Mouse (Mus musculus): Measurements from ENCODE around the gene 2810006K23Rik. TPM values are rescaled to one million over a fixed set of nuclear protein-coding genes. Genes with fewer than 3 reads are reported as not detected.

The 2810006K23Rik gene
- total and polyA plus RNA-seq, 2 experiments from 2014 or later: 9.7 to 12.0 TPM

DNA sequence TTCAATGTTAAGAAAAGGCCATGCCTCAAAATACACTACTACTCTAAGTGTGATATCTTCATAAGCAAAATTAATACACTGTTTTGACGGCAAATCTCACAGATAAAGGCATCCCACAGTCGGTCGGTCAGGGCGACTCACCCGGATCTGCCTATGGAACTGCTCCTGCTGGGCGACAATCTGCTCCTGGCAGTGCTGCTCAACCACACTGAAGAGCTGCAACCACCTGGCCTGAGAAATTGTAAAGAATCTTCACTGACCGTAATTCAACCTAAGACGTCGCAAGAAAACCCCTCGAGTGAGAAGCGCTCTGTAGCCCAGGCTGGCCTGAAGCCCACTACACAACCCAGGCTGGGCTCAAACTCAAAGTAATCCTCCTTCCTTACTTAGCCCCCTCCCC lies 11.9 kb upstream of the 2810006K23Rik start:
- no peaks in the 10 kb centered on the region for H3K9me3 ChIP-seq (ENCODE audit: low read length)
- no peak overlapping the region for H3K4me2 ChIP-seq (ENCODE audit: low read depth, low read length)
- no peak for ATAC-seq
- no peak overlapping the region for H3K9ac ChIP-seq (replicated peaks; ENCODE audit: low read length)
- peak; percentile 24 for DNase-seq (ENCODE audit: low spot score)
- H3K27ac ChIP-seq: no peak overlapping the region
- H3K4me1 ChIP-seq (ENCODE audit: insufficient read depth, low read length): no peaks in the 10 kb centered on the region
- WGBS: 63% methylated on average over 11 of the region's 11 CpGs
- TF ChIP-seq CTCF (IDR thresholded peaks at IDR 0.05; ENCODE audit: low read depth): no peak
- peaks cover 23% of the 10 kb centered on the region for H3K36me3 ChIP-seq (ENCODE audit: insufficient read depth, low read length)
- H3K4me3 ChIP-seq (ENCODE audit: low read length): no peak overlapping the region
- no peaks in the 10 kb centered on the region for H3K27me3 ChIP-seq (ENCODE audit: insufficient read depth, low read length)

DNA sequence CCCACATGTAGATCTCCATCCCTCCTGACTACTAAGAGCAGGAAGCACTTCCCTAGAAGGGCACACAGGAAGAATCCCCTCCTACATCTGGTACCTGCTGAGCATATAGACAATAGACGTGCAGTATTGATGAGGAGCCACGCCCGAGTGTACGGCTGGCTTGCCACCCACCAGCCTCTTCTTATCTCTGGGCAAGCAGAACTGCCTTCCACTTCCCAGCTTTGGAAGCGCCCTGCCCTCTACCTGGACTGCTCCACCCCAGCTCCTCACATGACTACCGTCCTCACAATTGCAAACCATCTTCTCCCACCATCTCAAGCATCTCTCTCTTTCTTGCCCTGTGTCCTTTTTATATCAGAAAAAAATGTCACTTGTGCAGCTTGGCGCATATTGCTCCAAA lies 10.2 kb upstream of the 2810006K23Rik start:
- H3K27me3 ChIP-seq (ENCODE audit: insufficient read depth, low read length): no peaks in the 10 kb centered on the region
- no peaks in the 10 kb centered on the region for H3K4me1 ChIP-seq (ENCODE audit: insufficient read depth, low read length)
- no peak for ATAC-seq
- WGBS: 83% methylated on average over 7 of the region's 7 CpGs
- H3K9me3 ChIP-seq (ENCODE audit: low read length): no peaks in the 10 kb centered on the region
- H3K4me3 ChIP-seq (ENCODE audit: low read length): no peak overlapping the region
- DNase-seq (ENCODE audit: low spot score): no peak
- H3K27ac ChIP-seq: no peak overlapping the region
- H3K4me2 ChIP-seq (ENCODE audit: low read depth, low read length): no peak overlapping the region
- TF ChIP-seq CTCF (IDR thresholded peaks at IDR 0.05; ENCODE audit: low read depth): no peak
- peaks cover 15% of the 10 kb centered on the region for H3K36me3 ChIP-seq (ENCODE audit: insufficient read depth, low read length)
- H3K9ac ChIP-seq (replicated peaks; ENCODE audit: low read length): no peak overlapping the region

DNA sequence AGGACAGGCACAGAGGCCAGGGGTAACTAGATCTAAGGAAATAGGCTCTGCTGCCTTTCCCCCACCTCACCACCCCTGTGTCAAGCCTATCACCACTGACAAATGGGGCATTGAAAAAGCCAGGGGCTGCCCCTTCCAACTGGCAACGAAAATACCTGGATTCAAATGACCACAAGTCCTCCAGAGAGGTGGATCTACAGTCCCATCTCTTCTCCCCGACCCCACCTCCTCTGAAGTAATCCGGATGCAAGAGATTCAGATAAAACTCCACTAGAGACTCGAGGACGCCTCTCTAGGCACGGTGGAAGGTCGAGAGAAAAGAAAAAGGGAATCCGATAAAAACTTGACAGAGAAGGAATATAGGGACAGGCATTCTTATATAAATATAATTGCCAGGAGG lies 1.1 kb upstream of the 2810006K23Rik start:
- H3K4me3 ChIP-seq (ENCODE audit: low read length): peak overlapping the region; percentile 73
- H3K9me3 ChIP-seq (ENCODE audit: low read length): no peaks in the 10 kb centered on the region
- H3K4me2 ChIP-seq (ENCODE audit: low read depth, low read length): peak overlapping the region; percentile 77
- no peak for TF ChIP-seq CTCF (IDR thresholded peaks at IDR 0.05; ENCODE audit: low read depth)
- 0 out of 2 replicates have a peak, but pooled peaks cover 4% of the 10 kb centered on the region for H3K4me1 ChIP-seq (ENCODE audit: insufficient read depth, low read length)
- 1% methylated on average over 8 of the region's 8 CpGs for WGBS
- no peaks in the 10 kb centered on the region for H3K36me3 ChIP-seq (ENCODE audit: insufficient read depth, low read length)
- H3K27me3 ChIP-seq (ENCODE audit: insufficient read depth, low read length): no peaks in the 10 kb centered on the region
- peak overlapping the region; percentile 76 for H3K9ac ChIP-seq (replicated peaks; ENCODE audit: low read length)
- DNase-seq (ENCODE audit: low spot score) (no peak), ATAC-seq (no peak)
- H3K27ac ChIP-seq: peak overlapping the region; percentile 98; the same call in 1 of the 2 replicates

DNA sequence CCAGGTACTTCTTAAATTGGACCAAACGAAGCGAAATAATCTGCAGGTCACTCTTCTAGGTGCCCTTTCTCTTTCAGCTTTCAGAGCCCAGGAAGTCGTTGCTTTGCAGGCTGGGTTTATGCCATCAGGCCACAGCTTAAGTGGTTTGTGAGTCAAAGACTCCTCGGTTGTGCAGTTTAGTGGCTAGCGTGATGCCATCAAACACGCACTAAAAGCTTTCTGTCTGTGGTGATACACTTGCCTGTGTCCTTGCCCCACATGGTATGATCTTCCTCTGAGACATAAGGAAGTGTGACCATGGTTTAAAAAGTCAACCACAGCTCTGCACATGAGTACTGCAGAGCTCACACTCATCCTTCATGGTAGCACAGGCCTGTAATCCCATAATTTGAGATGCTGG lies 2.2 kb downstream of the 2810006K23Rik start:
- H3K4me2 ChIP-seq (ENCODE audit: low read depth, low read length): no peak overlapping the region
- no peak for ATAC-seq
- H3K9me3 ChIP-seq (ENCODE audit: low read length): no peaks in the 10 kb centered on the region
- no peaks in the 10 kb centered on the region for H3K27me3 ChIP-seq (ENCODE audit: insufficient read depth, low read length)
- H3K36me3 ChIP-seq (ENCODE audit: insufficient read depth, low read length): no peaks in the 10 kb centered on the region
- 90% methylated on average over 6 of the region's 6 CpGs for WGBS
- H3K9ac ChIP-seq (replicated peaks; ENCODE audit: low read length): no peak overlapping the region
- H3K27ac ChIP-seq: no peak overlapping the region
- no peak for DNase-seq (ENCODE audit: low spot score)
- no peak for TF ChIP-seq CTCF (IDR thresholded peaks at IDR 0.05; ENCODE audit: low read depth)
- H3K4me1 ChIP-seq (ENCODE audit: insufficient read depth, low read length): 0 out of 2 replicates have a peak, but pooled peaks cover 4% of the 10 kb centered on the region
- no peak overlapping the region for H3K4me3 ChIP-seq (ENCODE audit: low read length)

DNA sequence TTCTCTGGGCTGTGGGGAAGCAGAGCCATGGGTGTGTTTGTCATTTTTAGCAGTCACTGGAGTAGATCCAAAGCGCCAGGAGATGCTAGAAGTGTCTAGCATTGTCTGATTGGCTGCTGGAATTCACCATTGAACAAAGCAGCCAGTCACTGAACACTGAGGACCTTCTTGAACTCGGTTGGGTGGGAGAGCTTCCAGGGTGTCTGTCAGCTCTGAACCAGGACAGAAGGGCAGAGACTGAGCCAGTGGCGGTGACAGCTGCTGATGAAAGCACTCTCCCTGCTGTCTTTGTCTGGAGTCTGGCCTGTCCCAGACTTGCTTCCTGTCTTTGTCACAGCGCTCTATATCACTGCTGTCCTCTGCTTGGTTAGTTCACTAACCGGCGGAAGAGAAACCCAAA lies 6.5 kb downstream of the 2810006K23Rik start:
- 9% methylated on average over 6 of the region's 6 CpGs for WGBS
- Histone ChIP-seq H3K4me1 (ENCODE audit: insufficient read depth, low read length) (peaks cover 8% of the 10 kb centered on the region; the same call in 1 of the 2 replicates), H3K9ac (replicated peaks; ENCODE audit: low read length) (no peak overlapping the region), H3K36me3 (ENCODE audit: insufficient read depth, low read length) (no peaks in the 10 kb centered on the region), H3K27ac (peak overlapping the region; percentile 78), H3K27me3 (ENCODE audit: insufficient read depth, low read length) (no peaks in the 10 kb centered on the region), H3K4me2 (ENCODE audit: low read depth, low read length) (0 out of 2 replicates have a peak overlapping the region, but pooled peaks have one; percentile 17), H3K9me3 (ENCODE audit: low read length) (no peaks in the 10 kb centered on the region), H3K4me3 (ENCODE audit: low read length) (no peak overlapping the region)
- DNase-seq (ENCODE audit: low spot score) (peak; percentile 86), ATAC-seq (peak; percentile 93)
- no peak for TF ChIP-seq CTCF (IDR thresholded peaks at IDR 0.05; ENCODE audit: low read depth)

DNA sequence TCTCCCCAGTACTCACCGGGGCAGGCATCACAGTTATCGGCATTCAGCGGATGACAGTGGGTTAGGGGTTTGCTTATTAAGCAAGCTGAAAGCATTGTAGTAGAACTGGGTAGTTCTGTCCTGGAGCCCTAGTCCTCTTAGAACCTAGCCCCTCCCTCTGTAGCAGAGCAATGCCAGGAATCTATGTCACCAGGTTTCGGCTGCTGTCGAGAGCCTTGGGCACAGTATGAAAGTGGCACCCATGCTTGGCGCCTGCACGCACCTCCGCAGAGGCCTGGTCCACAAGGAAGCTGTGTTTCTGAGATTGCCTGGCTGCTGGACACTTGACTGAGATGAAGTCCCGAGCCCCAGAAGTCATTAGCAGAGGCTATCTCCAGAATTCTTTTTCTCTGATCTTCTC lies 9.2 kb downstream of the 2810006K23Rik start:
- Histone ChIP-seq H3K4me2 (ENCODE audit: low read depth, low read length) (no peak overlapping the region), H3K36me3 (ENCODE audit: insufficient read depth, low read length) (no peaks in the 10 kb centered on the region), H3K27me3 (ENCODE audit: insufficient read depth, low read length) (no peaks in the 10 kb centered on the region), H3K4me1 (ENCODE audit: insufficient read depth, low read length) (peaks cover 8% of the 10 kb centered on the region; the same call in 1 of the 2 replicates), H3K9me3 (ENCODE audit: low read length) (no peaks in the 10 kb centered on the region), H3K27ac (no peak overlapping the region), H3K9ac (replicated peaks; ENCODE audit: low read length) (no peak overlapping the region), H3K4me3 (ENCODE audit: low read length) (no peak overlapping the region)
- ATAC-seq (no peak), DNase-seq (ENCODE audit: low spot score) (no peak)
- 70% methylated on average over 9 of the region's 9 CpGs for WGBS
- no peak for TF ChIP-seq CTCF (IDR thresholded peaks at IDR 0.05; ENCODE audit: low read depth)

DNA sequence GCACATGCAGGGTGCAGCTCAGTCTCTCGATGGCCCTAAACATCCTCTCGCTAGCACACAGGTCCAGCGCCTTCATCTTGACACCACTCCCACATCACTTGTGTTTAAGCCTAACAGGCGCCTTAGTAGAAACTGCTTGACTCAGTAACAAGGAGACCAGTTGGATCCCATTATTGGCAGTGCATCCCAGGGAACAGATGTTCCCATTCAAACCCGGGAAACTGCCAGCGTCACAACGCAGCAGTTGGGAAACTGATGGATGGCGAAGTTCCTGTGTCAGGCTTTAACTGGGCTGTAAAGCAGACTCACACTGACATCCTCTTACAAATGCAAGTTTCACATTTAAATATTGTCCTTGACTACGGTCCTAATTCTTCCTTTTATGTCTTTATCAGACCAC lies 10.0 kb downstream of the 2810006K23Rik start:
- Histone ChIP-seq H3K27me3 (ENCODE audit: insufficient read depth, low read length) (no peaks in the 10 kb centered on the region), H3K27ac (0 out of 2 replicates have a peak overlapping the region, but pooled peaks have one; percentile 64), H3K9me3 (ENCODE audit: low read length) (no peaks in the 10 kb centered on the region), H3K4me2 (ENCODE audit: low read depth, low read length) (no peak overlapping the region), H3K36me3 (ENCODE audit: insufficient read depth, low read length) (no peaks in the 10 kb centered on the region), H3K9ac (replicated peaks; ENCODE audit: low read length) (no peak overlapping the region), H3K4me3 (ENCODE audit: low read length) (no peak overlapping the region), H3K4me1 (ENCODE audit: insufficient read depth, low read length) (peaks cover 8% of the 10 kb centered on the region; the same call in 1 of the 2 replicates)
- ATAC-seq (no peak), DNase-seq (ENCODE audit: low spot score) (peak; percentile 68)
- TF ChIP-seq CTCF (IDR thresholded peaks at IDR 0.05; ENCODE audit: low read depth): no peak
- 28% methylated on average over 9 of the region's 9 CpGs for WGBS

Measured in hindbrain, postnatal 0 days (tissue).